Mouse (Mus musculus): ENCODE data around the gene Dnajb2. TPM values are rescaled to one million over a fixed set of nuclear protein-coding genes. Genes with fewer than 3 reads are reported as not detected.
"Not testable (repeated sequence)": the region's sequence is repeated elsewhere in the genome, so short reads cannot be mapped to it uniquely, and the experiment has no call there.

Gene Dnajb2
- polyA plus RNA-seq, 1 experiment from 2014 or later: 14.7 TPM

- DNase-seq (ENCODE audit: low spot score): peak; percentile 67
Observed at GRCm38 (mm10) chr1:75218227-75219001, 17.8 kb upstream of the Dnajb2 start.

- DNase-seq (ENCODE audit: low spot score): peak; percentile 95
Observed at GRCm38 (mm10) chr1:75219078-75219477, 17.1 kb upstream of the Dnajb2 start.

GRCm38 (mm10) chr1:75219531-75219930 lies 16.7 kb upstream of the Dnajb2 start, which contains the start of gene Tuba4a:
Gene Tuba4a (minus strand): TSS chr1:75219865.
- DNase-seq (ENCODE audit: low spot score): no peak

GRCm38 (mm10) chr1:75221538-75221937 lies 14.7 kb upstream of the Dnajb2 start:
- DNase-seq (ENCODE audit: low spot score): no peak

GRCm38 (mm10) chr1:75222926-75223325 lies 13.3 kb upstream of the Dnajb2 start:
- peak; percentile 68 for DNase-seq (ENCODE audit: low spot score)

GRCm38 (mm10) chr1:75223532-75223931 lies 12.7 kb upstream of the Dnajb2 start:
- DNase-seq (ENCODE audit: low spot score): no peak

- DNase-seq (ENCODE audit: low spot score): no peak
Observed at GRCm38 (mm10) chr1:75225473-75225872, 10.7 kb upstream of the Dnajb2 start.

GRCm38 (mm10) chr1:75226138-75226537 lies 10.1 kb upstream of the Dnajb2 start:
- no peak for DNase-seq (ENCODE audit: low spot score)

- DNase-seq (ENCODE audit: low spot score): no peak
Observed at GRCm38 (mm10) chr1:75227653-75228052, 8.6 kb upstream of the Dnajb2 start.

- no peak for DNase-seq (ENCODE audit: low spot score)
Observed at GRCm38 (mm10) chr1:75229158-75229557, 7.0 kb upstream of the Dnajb2 start.

- no peak for DNase-seq (ENCODE audit: low spot score)
Observed at GRCm38 (mm10) chr1:75230335-75230994, 5.7 kb upstream of the Dnajb2 start.

- DNase-seq (ENCODE audit: low spot score): no peak
Observed at GRCm38 (mm10) chr1:75231224-75231623, 5.0 kb upstream of the Dnajb2 start.

GRCm38 (mm10) chr1:75231664-75232152 lies 4.5 kb upstream of the Dnajb2 start, which contains the start of gene A630095N17Rik:
Gene A630095N17Rik (minus strand): TSS chr1:75232102.
- no peak for DNase-seq (ENCODE audit: low spot score)

- not testable (repeated sequence) for DNase-seq (ENCODE audit: low spot score)
Observed at GRCm38 (mm10) chr1:75232489-75232888, 3.7 kb upstream of the Dnajb2 start.

- DNase-seq (ENCODE audit: low spot score): peak; percentile 70
Observed at GRCm38 (mm10) chr1:75234606-75235005, 1.6 kb upstream of the Dnajb2 start.

- no peak for DNase-seq (ENCODE audit: low spot score)
Observed at GRCm38 (mm10) chr1:75239591-75239990, 3.4 kb downstream of the Dnajb2 start.

- no peak for DNase-seq (ENCODE audit: low spot score)
Observed at GRCm38 (mm10) chr1:75243411-75243810, 7.2 kb downstream of the Dnajb2 start.

GRCm38 (mm10) chr1:75244175-75244826 lies 8.1 kb downstream of the Dnajb2 start:
- DNase-seq (ENCODE audit: low spot score): no peak

- peak; percentile 65 for DNase-seq (ENCODE audit: low spot score)
Observed at GRCm38 (mm10) chr1:75244836-75245235, 8.6 kb downstream of the Dnajb2 start.

GRCm38 (mm10) chr1:75247071-75247930 lies 11.1 kb downstream of the Dnajb2 start:
- no peak for DNase-seq (ENCODE audit: low spot score)
